Mouse (Mus musculus) ES-Bruce4 (cell line): Measurements from ENCODE around the gene 2900011O08Rik.

Experiments used
- EP300 ChIP-seq: IDR thresholded peaks from 2 replicates; pipeline ENCODE4 v1.6.1; 2011; ENCODE audit warnings: low read depth, low read length; ENCODE audit not compliant: insufficient read depth
- POLR2A ChIP-seq: IDR thresholded peaks from one replicate; pipeline ENCODE4 v1.8.1; 2011; ENCODE audit warnings: low read length; ENCODE audit not compliant: insufficient read depth

DNA sequence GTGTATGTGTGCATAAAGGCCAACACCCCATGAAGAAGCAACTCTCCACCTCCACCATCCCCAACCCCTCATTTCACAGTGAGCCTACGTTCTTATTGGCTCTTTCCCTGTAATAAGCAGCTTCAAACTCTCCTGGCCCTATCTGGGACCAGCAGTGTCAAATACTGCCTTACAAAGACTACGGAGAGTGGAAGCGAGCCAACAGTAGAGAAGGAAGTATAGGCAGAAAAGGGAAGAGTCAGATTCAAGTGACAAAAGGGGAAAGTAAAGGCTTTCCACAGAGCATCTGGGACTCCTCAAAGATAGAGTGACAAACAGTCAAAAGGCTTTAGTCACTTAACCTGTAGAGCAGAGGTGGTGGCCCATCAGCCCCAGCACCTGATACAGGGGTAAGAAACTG, 126.3 kb downstream of the 2900011O08Rik start:
- TF ChIP-seq EP300 = no peak
- TF ChIP-seq POLR2A = no peak
